8 mouse cellular contexts compared by ENCODE assay signal in the genomic region with DNA sequence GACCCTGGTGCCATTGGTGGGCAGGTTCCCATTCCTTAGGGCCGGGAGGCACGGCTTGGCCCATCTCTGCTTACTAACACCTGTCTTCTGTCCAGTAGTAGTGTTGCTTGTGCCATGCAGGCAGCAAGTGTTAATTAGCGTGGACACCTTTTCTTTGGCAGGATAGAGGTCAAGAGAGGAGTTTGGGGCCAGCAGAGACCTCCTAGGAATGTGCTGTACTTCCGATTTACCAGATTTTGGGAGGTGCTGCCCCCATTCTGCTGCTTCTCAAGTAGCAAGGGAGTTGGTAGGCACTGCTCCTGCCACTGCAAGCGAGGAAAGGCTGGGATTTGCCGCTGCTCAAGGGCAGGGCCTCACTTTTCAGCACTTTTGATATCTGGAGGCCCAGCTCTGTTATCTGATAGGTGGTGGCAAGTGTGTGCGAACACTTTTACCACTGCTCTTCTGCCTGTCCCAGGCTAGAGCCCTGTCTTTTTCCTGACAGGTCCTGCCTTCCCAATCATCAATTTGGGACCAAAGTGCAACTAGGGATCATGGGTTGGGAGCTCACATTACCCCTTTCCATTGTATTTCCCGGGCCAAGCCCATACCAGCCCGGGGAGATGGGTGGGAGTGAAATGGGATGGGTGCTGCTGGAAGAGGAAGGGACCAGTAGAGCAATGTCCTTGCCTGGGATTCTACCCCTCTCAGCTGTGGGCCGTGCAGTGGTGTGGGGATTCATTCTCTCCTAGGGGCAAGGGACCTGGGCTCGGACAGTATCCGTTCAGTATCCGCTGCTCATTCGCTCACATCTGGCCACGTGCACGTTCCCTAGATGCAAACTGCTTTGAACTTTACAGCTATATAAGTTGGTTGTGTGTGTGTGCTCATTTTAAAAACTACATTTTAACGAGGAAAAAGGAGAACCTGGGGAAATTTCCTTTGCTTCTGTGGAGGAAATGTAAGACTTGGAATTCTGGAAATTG. TPM values are rescaled to one million over a fixed set of nuclear protein-coding genes. Genes with fewer than 3 reads are reported as not detected.
DNase-seq lines count a peak whose midpoint lies in the region; ATAC-seq and TF ChIP-seq lines count a peak whose summit lies in the region.

No protein-coding gene starts in this region.

- peak; percentile 6 to 20 for DNase-seq in heart, adult 2 months
- no peak for DNase-seq in heart, postnatal 14 days
- peak; percentile 30 for DNase-seq in MEL-GATA-1-ER (ENCODE audit: extremely low read depth, low read depth)
- no peak for DNase-seq in heart, postnatal 0 days (ENCODE audit: low spot score)
- no peak for DNase-seq in left cerebral cortex, adult 18-20 months (ENCODE audit: low spot score in 2 of 2)
- DNase-seq in left cerebral cortex, postnatal 25 days (ENCODE audit: low spot score in 2 of 2) = no peak
- no peak for DNase-seq in left cerebral cortex, postnatal 14 days (ENCODE audit: low spot score in 2 of 2)

- H3K36me3 ChIP-seq in heart, adult 2 months (ENCODE audit: control insufficient read depth, insufficient read depth, low read length) = no peaks in the 10 kb centered on the region
- H3K36me3 ChIP-seq in heart, postnatal 0 days (replicated peaks; ENCODE audit: control insufficient read depth, insufficient read depth, low read length) = peaks cover 50% of the 10 kb centered on the region
- H3K36me3 ChIP-seq in macrophage (ENCODE audit: inconsistent target) = peaks cover 50% of the 10 kb centered on the region

- peaks cover 6% of the 10 kb centered on the region for H3K4me1 ChIP-seq in heart, adult 2 months (ENCODE audit: control insufficient read depth, insufficient read depth, low read length)
- H3K4me1 ChIP-seq in heart, postnatal 0 days (ENCODE audit: control insufficient read depth, insufficient read depth) = peaks cover 15% of the 10 kb centered on the region

- H3K27ac ChIP-seq in heart, adult 2 months = peak overlapping the region; percentile 63
- H3K27ac ChIP-seq in heart, postnatal 0 days (ENCODE audit: low read depth) = peak overlapping the region; percentile 44
- H3K27ac ChIP-seq in macrophage = no peak overlapping the region; the same call in 1 of the 2 replicates

- TF ChIP-seq CTCF in heart, adult 2 months (IDR thresholded peaks at IDR 0.05) = no peak
- TF ChIP-seq CTCF in heart, postnatal 0 days (IDR thresholded peaks at IDR 0.05; ENCODE audit: low read depth) = no peak

- no peak for ATAC-seq in heart, postnatal 0 days (ENCODE audit: insufficient read depth, low read depth)

- intact Hi-C loops in heart, adult 2 months (cut with DNase I) = no loop called here
- intact Hi-C loops in heart, postnatal 14 days (cut with DNase I) = no loop called here
- intact Hi-C loops in left cerebral cortex, postnatal 25 days (cut with DNase I) = loop anchor here (5.0 kb wide), 1 partner anchor 46 kb away; a partner anchor contains a TSS
- intact Hi-C loops in left cerebral cortex, postnatal 14 days (cut with DNase I) = loop anchor here (5.0 kb wide), 1 partner anchor 86 kb away; no protein-coding TSS in a partner anchor

- peak overlapping the region; percentile 93 for H3K4me3 ChIP-seq in heart, adult 2 months
- peak overlapping the region; percentile 59 for H3K4me3 ChIP-seq in heart, postnatal 0 days (ENCODE audit: low read depth, low read length)
- H3K4me3 ChIP-seq in macrophage (ENCODE audit: inconsistent target) = peak overlapping the region; percentile 32

- no peaks in the 10 kb centered on the region for H3K9me3 ChIP-seq in heart, postnatal 0 days (replicated peaks; ENCODE audit: control insufficient read depth, low read length)

- no peaks in the 10 kb centered on the region for H3K79me2 ChIP-seq in heart, adult 2 months (replicated peaks; ENCODE audit: control insufficient read depth, insufficient read depth, low read length)
- peaks cover 20% of the 10 kb centered on the region for H3K79me2 ChIP-seq in macrophage (ENCODE audit: inconsistent target)

- no peaks in the 10 kb centered on the region for H3K27me3 ChIP-seq in heart, adult 2 months (ENCODE audit: control insufficient read depth, insufficient read depth, low read length)
- no peaks in the 10 kb centered on the region for H3K27me3 ChIP-seq in heart, postnatal 0 days (ENCODE audit: control insufficient read depth, insufficient read depth, low read length)

- TF ChIP-seq POLR2A in heart, adult 2 months (IDR thresholded peaks at IDR 0.05; ENCODE audit: insufficient read depth, low read depth, low read length) = no peak

- H3K4me2 ChIP-seq in heart, postnatal 0 days (ENCODE audit: low read depth, low read length) = peak overlapping the region; percentile 87

- H3K9ac ChIP-seq in heart, adult 2 months (ENCODE audit: low read depth, low read length) = no peak overlapping the region
- 0 out of 2 replicates have a peak overlapping the region, but pooled peaks have one; percentile 22 for H3K9ac ChIP-seq in heart, postnatal 0 days (replicated peaks; ENCODE audit: low read depth, low read length)

- no peak for TF ChIP-seq EP300 in heart, adult 2 months (IDR thresholded peaks at IDR 0.05; ENCODE audit: insufficient read depth, low read depth, low read length)
- TF ChIP-seq EP300 in heart, postnatal 0 days (IDR thresholded peaks at IDR 0.05; ENCODE audit: low read depth) = no peak

- 42% methylated on average over 17 of the region's 17 CpGs for WGBS in heart, adult 2 months
- WGBS in heart, postnatal 0 days = 34% methylated on average over 17 of the region's 17 CpGs
- WGBS in macrophage (ENCODE audit: missing documents) = 64% methylated on average over 17 of the region's 17 CpGs

RNA-seq across cellular contexts. Expression of a gene that starts 1.2 kb away (rescaled TPM):
- 10 to 100 TPM; 10.1 to 10.2 TPM for total RNA-seq in heart, adult 2 months (2021)
- polyA plus RNA-seq in heart, adult 2 months (2012; rRNA removed) = 9.6 and 11.2 TPM in 2 replicates
- total RNA-seq in heart, postnatal 14 days (2021) = 10 to 100 TPM in 1 of 2 experiments, 1 to 10 TPM in 1; 9.2 to 11.4 TPM
- 13.1 and 18.1 TPM in 2 replicates for total RNA-seq in heart, postnatal 0 days (2014; rRNA removed; ENCODE audit: low replicate concordance)
- polyA plus RNA-seq in heart, postnatal 0 days (2015; fragmentation: Nextera tagmentation; extraction: Ambion mirVana) = 15.7 and 17.2 TPM in 2 replicates
- total RNA-seq in macrophage (2018; cell fraction: chromatin; rRNA removed) = 10 to 100 TPM in 19 of 26 experiments, 1 to 10 TPM in 7; 3.2 to 57.3 (median 15.9) TPM
- 10 to 100 TPM in 16 of 26 experiments, 1 to 10 TPM in 10; 5.9 to 42.7 (median 13.9) TPM for total RNA-seq in macrophage (2018; cell fraction: cytosol; rRNA removed)
- 10 to 100 TPM in 20 of 26 experiments, 1 to 10 TPM in 6; 4.1 to 37.0 (median 19.9) TPM for total RNA-seq in macrophage (2018; cell fraction: nucleus; rRNA removed)
- polyA plus RNA-seq in macrophage (2018) = 5.4 to 20.7 TPM (median 8.9 TPM) in 3 replicates
- 10 to 100 TPM; 18.1 to 20.2 TPM for total RNA-seq in left cerebral cortex, adult 18-20 months (2021)
- 10 to 100 TPM; 16.7 to 17.5 TPM for total RNA-seq in left cerebral cortex, postnatal 25 days (2021)
- total RNA-seq in left cerebral cortex, postnatal 14 days (2021) = 10 to 100 TPM; 19.0 to 22.1 TPM

RNA-seq across cellular contexts. Expression of a gene that starts 5.1 kb away (rescaled TPM):
- total RNA-seq in heart, adult 2 months (2021) = 1 to 10 TPM; 1.5 to 2.0 TPM
- 3.1 and 5.1 TPM in 2 replicates for polyA plus RNA-seq in heart, adult 2 months (2012; rRNA removed)
- total RNA-seq in heart, postnatal 14 days (2021) = 1 to 10 TPM; 1.4 to 1.9 TPM
- 1.4 and 7.6 TPM in 2 replicates for total RNA-seq in heart, postnatal 0 days (2014; rRNA removed; ENCODE audit: low replicate concordance)
- polyA plus RNA-seq in heart, postnatal 0 days (2015; fragmentation: Nextera tagmentation; extraction: Ambion mirVana) = 1.4 and 1.6 TPM in 2 replicates
- total RNA-seq in macrophage (2018; cell fraction: chromatin; rRNA removed) = 1 to 10 TPM; 1.0 to 7.7 (median 3.6) TPM
- 1 to 10 TPM in 11 of 26 experiments, under 1 TPM in 15; 0.19 to 2.2 (median 0.80) TPM for total RNA-seq in macrophage (2018; cell fraction: cytosol; rRNA removed)
- 1 to 10 TPM in 22 of 26 experiments, under 1 TPM in 4; 0.44 to 5.4 (median 2.8) TPM for total RNA-seq in macrophage (2018; cell fraction: nucleus; rRNA removed)
- 0.29 to 1.1 TPM (median 0.97 TPM) in 3 replicates for polyA plus RNA-seq in macrophage (2018)
- total RNA-seq in left cerebral cortex, adult 18-20 months (2021) = 1 to 10 TPM; 1.2 to 1.7 TPM
- 1 to 10 TPM; 1.7 to 2.2 TPM for total RNA-seq in left cerebral cortex, postnatal 25 days (2021)
- 1 to 10 TPM; 1.5 to 2.0 TPM for total RNA-seq in left cerebral cortex, postnatal 14 days (2021)

RNA-seq across cellular contexts. Expression of a gene that starts 32.4 kb away (rescaled TPM):
- not detected for total RNA-seq in heart, adult 2 months (2021)
- polyA plus RNA-seq in heart, adult 2 months (2012; rRNA removed) = 0.59 TPM in 1 of 2 replicates, not detected in the other
- under 1 TPM in 1 of 2 experiments, not detected in 1; 0.38 TPM for total RNA-seq in heart, postnatal 14 days (2021)
- total RNA-seq in heart, postnatal 0 days (2014; rRNA removed; ENCODE audit: low replicate concordance) = not detected in 2 replicates
- 0.07 TPM in 1 of 2 replicates, not detected in the other for polyA plus RNA-seq in heart, postnatal 0 days (2015; fragmentation: Nextera tagmentation; extraction: Ambion mirVana)
- total RNA-seq in macrophage (2018; cell fraction: chromatin; rRNA removed) = 1 to 10 TPM in 8 of 26 experiments, under 1 TPM in 7, not detected in 11; 0.33 to 2.5 (median 1.2) TPM
- total RNA-seq in macrophage (2018; cell fraction: cytosol; rRNA removed) = under 1 TPM in 25 of 26 experiments, not detected in 1; 0.06 to 0.41 (median 0.26) TPM
- total RNA-seq in macrophage (2018; cell fraction: nucleus; rRNA removed) = 1 to 10 TPM in 2 of 26 experiments, under 1 TPM in 13, not detected in 11; 0.26 to 3.2 (median 0.58) TPM
- 0.09 to 0.19 TPM in 2 of 3 replicates, not detected in the other for polyA plus RNA-seq in macrophage (2018)
- total RNA-seq in left cerebral cortex, adult 18-20 months (2021) = not detected
- total RNA-seq in left cerebral cortex, postnatal 25 days (2021) = not detected
- not detected for total RNA-seq in left cerebral cortex, postnatal 14 days (2021)

RNA-seq across cellular contexts. Expression of a gene that starts 35.3 kb away (rescaled TPM):
- total RNA-seq in heart, adult 2 months (2021) = 10 to 100 TPM; 79.3 to 86.7 TPM
- 114 and 126 TPM in 2 replicates for polyA plus RNA-seq in heart, adult 2 months (2012; rRNA removed)
- 10 to 100 TPM; 85.3 to 92.6 TPM for total RNA-seq in heart, postnatal 14 days (2021)
- total RNA-seq in heart, postnatal 0 days (2014; rRNA removed; ENCODE audit: low replicate concordance) = 40.5 and 60.2 TPM in 2 replicates
- polyA plus RNA-seq in heart, postnatal 0 days (2015; fragmentation: Nextera tagmentation; extraction: Ambion mirVana) = 24.6 and 32.9 TPM in 2 replicates
- total RNA-seq in macrophage (2018; cell fraction: chromatin; rRNA removed) = 100 to 1,000 TPM in 18 of 26 experiments, 10 to 100 TPM in 8; 65.0 to 188 (median 134) TPM
- total RNA-seq in macrophage (2018; cell fraction: cytosol; rRNA removed) = 10 to 100 TPM; 10.6 to 23.2 (median 15.3) TPM
- total RNA-seq in macrophage (2018; cell fraction: nucleus; rRNA removed) = 100 to 1,000 TPM in 1 of 26 experiments, 10 to 100 TPM in 25; 29.7 to 102 (median 56.1) TPM
- polyA plus RNA-seq in macrophage (2018) = 16.0 to 22.0 TPM (median 16.5 TPM) in 3 replicates
- total RNA-seq in left cerebral cortex, adult 18-20 months (2021) = 10 to 100 TPM; 83.8 to 86.7 TPM
- 10 to 100 TPM; 81.9 to 88.7 TPM for total RNA-seq in left cerebral cortex, postnatal 25 days (2021)
- total RNA-seq in left cerebral cortex, postnatal 14 days (2021) = 100 to 1,000 TPM in 1 of 2 experiments, 10 to 100 TPM in 1; 93.9 to 103 TPM

RNA-seq across cellular contexts. Expression of a gene that starts 45.6 kb away (rescaled TPM):
- total RNA-seq in heart, adult 2 months (2021) = 10 to 100 TPM; 30.9 to 39.8 TPM
- 46.0 and 62.1 TPM in 2 replicates for polyA plus RNA-seq in heart, adult 2 months (2012; rRNA removed)
- 10 to 100 TPM; 50.7 to 56.7 TPM for total RNA-seq in heart, postnatal 14 days (2021)
- 102 and 132 TPM in 2 replicates for total RNA-seq in heart, postnatal 0 days (2014; rRNA removed; ENCODE audit: low replicate concordance)
- polyA plus RNA-seq in heart, postnatal 0 days (2015; fragmentation: Nextera tagmentation; extraction: Ambion mirVana) = 25.4 and 27.6 TPM in 2 replicates
- total RNA-seq in macrophage (2018; cell fraction: chromatin; rRNA removed) = 100 to 1,000 TPM in 24 of 26 experiments, 10 to 100 TPM in 2; 77.9 to 297 (median 146) TPM
- 100 to 1,000 TPM in 1 of 26 experiments, 10 to 100 TPM in 25; 26.1 to 121 (median 54.0) TPM for total RNA-seq in macrophage (2018; cell fraction: cytosol; rRNA removed)
- 100 to 1,000 TPM in 20 of 26 experiments, 10 to 100 TPM in 6; 70.5 to 257 (median 132) TPM for total RNA-seq in macrophage (2018; cell fraction: nucleus; rRNA removed)
- polyA plus RNA-seq in macrophage (2018) = 34.5 to 93.7 TPM (median 45.4 TPM) in 3 replicates
- total RNA-seq in left cerebral cortex, adult 18-20 months (2021) = 100 to 1,000 TPM; 199 to 224 TPM
- 100 to 1,000 TPM; 185 to 190 TPM for total RNA-seq in left cerebral cortex, postnatal 25 days (2021)
- 100 to 1,000 TPM; 175 to 179 TPM for total RNA-seq in left cerebral cortex, postnatal 14 days (2021)

Comparison
In these comparisons a context has a peak if more than half of its experiments do, and no peak if none do; other contexts are left out.
1. DNase-seq: peak in heart, adult 2 months (2 of 2) and MEL-GATA-1-ER (single experiment); none in heart, postnatal 14 days (0 of 2), heart, postnatal 0 days (single experiment), left cerebral cortex, adult 18-20 months (0 of 2), left cerebral cortex, postnatal 25 days (0 of 2) and left cerebral cortex, postnatal 14 days (0 of 2).
2. H3K4me3 ChIP-seq: peak in every context shown above with its lines; median percentile 93 in heart, adult 2 months; 59 in heart, postnatal 0 days; 32 in macrophage.
3. intact Hi-C loops: an anchor here in left cerebral cortex, postnatal 25 days (5.0 kb wide) and left cerebral cortex, postnatal 14 days (5.0 kb wide); none called in heart, adult 2 months and heart, postnatal 14 days.